Mouse (Mus musculus): ENCODE data around the gene Ppig. TPM values are rescaled to one million over a fixed set of nuclear protein-coding genes. Genes with fewer than 3 reads are reported as not detected.

The Ppig gene
- total RNA-seq, 2 experiments from 2014 or later, result 37.2 to 38.7 TPM

GRCm38 (mm10) chr2:69723519-69723825 lies 1.1 kb downstream of the Ppig start:
- DNase-seq (ENCODE audit: low spot score), result no peak
- intact Hi-C loops (cut with DNase I), result loop anchor here (5.0 kb wide), 1 partner anchor 76 kb away; the partner anchor contains the start of gene Bbs5

GRCm38 (mm10) chr2:69745091-69745490 lies 22.7 kb downstream of the Ppig start:
- DNase-seq (ENCODE audit: low spot score), result no peak
- intact Hi-C loops (cut with DNase I), result no loop called here

GRCm38 (mm10) chr2:69760980-69761379 lies 38.6 kb downstream of the Ppig start:
- intact Hi-C loops (cut with DNase I), result no loop called here
- no peak for DNase-seq (ENCODE audit: low spot score)

- no peak for DNase-seq (ENCODE audit: low spot score)
- intact Hi-C loops (cut with DNase I), result no loop called here
These were observed 41.0 kb downstream of the Ppig start for GRCm38 (mm10) chr2:69763340-69763739.

GRCm38 (mm10) chr2:69764716-69765115 lies 42.4 kb downstream of the Ppig start:
- intact Hi-C loops (cut with DNase I), result no loop called here
- DNase-seq (ENCODE audit: low spot score), result no peak

GRCm38 (mm10) chr2:69773331-69773730 lies 51.0 kb downstream of the Ppig start:
- intact Hi-C loops (cut with DNase I), result no loop called here
- no peak for DNase-seq (ENCODE audit: low spot score)

- intact Hi-C loops (cut with DNase I), result loop anchor here (5.0 kb wide), 1 partner anchor 141 kb away; no protein-coding TSS in a partner anchor
These were observed 55.9 kb downstream of the Ppig start for GRCm38 (mm10) chr2:69777985-69778835.

GRCm38 (mm10) chr2:69778836-69779177 lies 56.5 kb downstream of the Ppig start:
- intact Hi-C loops (cut with DNase I), result loop anchor here (5.0 kb wide), 1 partner anchor 142 kb away; no protein-coding TSS in a partner anchor
- DNase-seq (ENCODE audit: low spot score), result no peak

More at GRCm38 (mm10) chr2:69777985-69778835, 55.9 kb downstream of the Ppig start:
- DNase-seq (ENCODE audit: low spot score), result no peak

GRCm38 (mm10) chr2:69788974-69789373 lies 66.6 kb downstream of the Ppig start:
- intact Hi-C loops (cut with DNase I), result no loop called here
- no peak for DNase-seq (ENCODE audit: low spot score)

GRCm38 (mm10) chr2:69789429-69790069 lies 67.2 kb downstream of the Ppig start, which contains the start of the genes Ccdc173 and Phospho2:
Gene Ccdc173, minus strand, starts transcription at chr2:69789575.
Gene Phospho2, plus strand, starts transcription at chr2:69789623.
- intact Hi-C loops (cut with DNase I), result loop anchor here (5.0 kb wide), 2 partner anchors 77 to 152 kb away; partner anchors contain the start of gene Fastkd1
- peak; percentile 95 for DNase-seq (ENCODE audit: low spot score)

- intact Hi-C loops (cut with DNase I), result loop anchor here (5.0 kb wide), 2 partner anchors 78 to 153 kb away; partner anchors contain the start of gene Fastkd1
- DNase-seq (ENCODE audit: low spot score), result peak; percentile 61
These were observed 67.9 kb downstream of the Ppig start for GRCm38 (mm10) chr2:69790285-69790684.

- intact Hi-C loops (cut with DNase I), result loop anchor here (5.0 kb wide), 2 partner anchors 78 to 153 kb away; partner anchors contain the start of gene Fastkd1
- DNase-seq (ENCODE audit: low spot score), result no peak
These were observed 68.4 kb downstream of the Ppig start for GRCm38 (mm10) chr2:69790722-69791121.

- intact Hi-C loops (cut with DNase I), result loop anchor here (2.0 to 5.0 kb wide), 3 partner anchors 59 to 152 kb away; partner anchors contain the start of genes Mettl5 and Ssb
- DNase-seq (ENCODE audit: low spot score), result peak; percentile 45
These were observed 80.6 kb downstream of the Ppig start for GRCm38 (mm10) chr2:69802911-69803312.

Other genes with a start within 250 kb of the Ppig start
- gene Lrp2, start 136.5 kb upstream of the Ppig start, total RNA-seq (2021), result 1 to 10 TPM; 1.1 to 1.4 TPM
- 1 to 10 TPM; 4.2 to 5.1 TPM for gene Bbs5, start 75.4 kb upstream of the Ppig start, total RNA-seq (2021)
- gene Klhl41, start 52.4 kb upstream of the Ppig start, total RNA-seq (2021), result 10 to 100 TPM; 69.8 to 78.5 TPM
- 10 to 100 TPM; 27.8 to 29.6 TPM for gene Fastkd1, start 9.0 kb upstream of the Ppig start, total RNA-seq (2021)
- gene Ccdc173, start 67.0 kb downstream of the Ppig start, total RNA-seq (2021), result under 1 TPM; 0.39 to 0.64 TPM
- 10 to 100 TPM; 20.5 to 24.7 TPM for gene Phospho2, start 67.1 kb downstream of the Ppig start, total RNA-seq (2021)
- gene Klhl23, start 99.4 kb downstream of the Ppig start, total RNA-seq (2021), result 10 to 100 TPM; 39.1 to 45.6 TPM
- gene Ssb, start 139.0 kb downstream of the Ppig start, total RNA-seq (2021), result 10 to 100 TPM; 59.5 to 71.5 TPM
- 10 to 100 TPM; 21.4 to 23.6 TPM for gene Mettl5, start 163.1 kb downstream of the Ppig start, total RNA-seq (2021)
- gene Ubr3, start 174.7 kb downstream of the Ppig start, total RNA-seq (2021), result 100 to 1,000 TPM; 119 to 124 TPM